ENCODE assay signal across 20 mouse cellular contexts in the genomic region with DNA sequence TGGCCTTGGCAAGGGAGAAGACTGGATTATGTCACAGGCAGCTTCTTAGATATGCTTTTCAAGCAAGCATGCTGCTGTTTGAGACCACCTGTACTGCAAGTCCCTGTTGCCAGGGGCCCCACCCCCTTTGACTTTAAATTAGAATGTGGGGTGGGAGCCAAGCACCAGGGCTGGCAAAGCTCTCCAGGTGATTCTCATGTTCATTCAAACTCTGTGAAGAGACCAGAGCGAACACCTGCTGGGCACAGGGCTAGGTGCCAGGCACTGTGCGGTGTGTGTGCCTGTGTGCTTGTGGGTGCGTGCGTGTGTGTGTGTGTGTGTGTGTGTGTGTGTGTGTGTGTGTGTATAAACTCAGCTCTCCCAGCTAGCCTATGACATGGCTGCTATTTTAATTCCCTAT. TPM values are rescaled to one million over a fixed set of nuclear protein-coding genes. Genes with fewer than 3 reads are reported as not detected.
DNase-seq lines count a peak whose midpoint lies in the region; ATAC-seq and TF ChIP-seq lines count a peak whose summit lies in the region.
"Had no signal": no experiment of that assay in that cellular context is flagged by ENCODE, and none has a peak within 500 bp of the region (broad histone marks: within the 10 kb centered on the region; RNA-seq: fewer than 3 reads in every experiment).

No protein-coding gene starts in this region.

- no peak overlapping the region for H3K27ac ChIP-seq in forebrain, embryonic 13.5 days
- H3K27ac ChIP-seq in forebrain, embryonic 10.5 days: no peak overlapping the region
- peak overlapping the region; percentile 95; the same call in 1 of the 2 replicates for H3K27ac ChIP-seq in layer of hippocampus, adult 2 months
- H3K27ac ChIP-seq in olfactory bulb, adult 2 months (ENCODE audit: insufficient read depth, low read depth, low read length): no peak overlapping the region
- H3K27ac ChIP-seq: embryonic facial prominence, embryonic 15.5 days; limb, embryonic 15.5 days had no signal

- H3K4me3 ChIP-seq in forebrain, embryonic 13.5 days: no peak overlapping the region
- no peak overlapping the region for H3K4me3 ChIP-seq in forebrain, embryonic 10.5 days
- H3K4me3 ChIP-seq in layer of hippocampus, adult 2 months: peak overlapping the region; percentile 79
- H3K4me3 ChIP-seq in olfactory bulb, adult 2 months (ENCODE audit: insufficient read depth, low read depth, low read length): peak overlapping the region; percentile 30
- H3K4me3 ChIP-seq: embryonic facial prominence, embryonic 15.5 days; limb, embryonic 15.5 days had no signal

- H3K36me3 ChIP-seq in forebrain, embryonic 13.5 days (ENCODE audit: poor library complexity, severe bottlenecking): no peaks in the 10 kb centered on the region
- no peaks in the 10 kb centered on the region for H3K36me3 ChIP-seq in forebrain, embryonic 10.5 days (replicated peaks)
- H3K36me3 ChIP-seq: embryonic facial prominence, embryonic 15.5 days; limb, embryonic 15.5 days had no signal

- H3K9ac ChIP-seq in forebrain, embryonic 13.5 days: no peak overlapping the region
- H3K9ac ChIP-seq: embryonic facial prominence, embryonic 15.5 days; limb, embryonic 15.5 days had no signal

- peaks cover 64% of the 10 kb centered on the region for H3K27me3 ChIP-seq in forebrain, embryonic 13.5 days
- H3K27me3 ChIP-seq in forebrain, embryonic 10.5 days (ENCODE audit: poor library complexity, severe bottlenecking): peaks cover 71% of the 10 kb centered on the region

- no peak for TF ChIP-seq CTCF in layer of hippocampus, adult 2 months (conservative IDR thresholded peaks at IDR 0.05)
- no peak for TF ChIP-seq CTCF in olfactory bulb, adult 2 months (IDR thresholded peaks at IDR 0.05; ENCODE audit: insufficient read depth, low read depth, low read length)

- no peak for ATAC-seq in forebrain, embryonic 13.5 days

- peak overlapping the region; percentile 93; the same call in 1 of the 2 replicates for H3K4me2 ChIP-seq in forebrain, embryonic 13.5 days
- H3K4me2 ChIP-seq: embryonic facial prominence, embryonic 15.5 days; limb, embryonic 15.5 days had no signal

- H3K9me3 ChIP-seq in forebrain, embryonic 13.5 days (replicated peaks): no peaks in the 10 kb centered on the region
- no peaks in the 10 kb centered on the region for H3K9me3 ChIP-seq in forebrain, embryonic 10.5 days
- H3K9me3 ChIP-seq: embryonic facial prominence, embryonic 15.5 days; limb, embryonic 15.5 days had no signal

- WGBS in forebrain, embryonic 13.5 days: 72% methylated on average over 4 of the region's 4 CpGs
- WGBS in forebrain, embryonic 10.5 days: 74% methylated on average over 4 of the region's 4 CpGs
- 73% methylated on average over 4 of the region's 4 CpGs for WGBS in olfactory bulb, adult 2 months

- peaks cover 28% of the 10 kb centered on the region for H3K4me1 ChIP-seq in forebrain, embryonic 13.5 days
- H3K4me1 ChIP-seq in forebrain, embryonic 10.5 days: peaks cover 25% of the 10 kb centered on the region
- peaks cover 19% of the 10 kb centered on the region for H3K4me1 ChIP-seq in olfactory bulb, adult 2 months (ENCODE audit: control insufficient read depth, insufficient read depth, low read length)

- no peak for TF ChIP-seq POLR2A in olfactory bulb, adult 2 months (IDR thresholded peaks at IDR 0.05; ENCODE audit: insufficient read depth, low read depth, low read length)

- no peak for DNase-seq in forebrain, embryonic 10.5 days (ENCODE audit: extremely low spot score, low spot score)
- DNase-seq in layer of hippocampus, adult 2 months (ENCODE audit: low spot score in 2 of 2): no peak
- DNase-seq in layer of hippocampus, postnatal 36 days: no peak
- DNase-seq in right cerebral cortex, postnatal 25 days: peak; percentile 9
- DNase-seq in right cerebral cortex, adult 18-20 months: no peak
- no peak for DNase-seq in MN1 (ENCODE audit: low spot score)
- DNase-seq: adrenal gland, adult 8-10 months; cerebellum, adult 11-12 months; gastrocnemius, postnatal 14 days; heart, postnatal 10 days; kidney, adult 9 months; lung, postnatal 10 days; right cerebral cortex, postnatal 14 days had no signal

RNA-seq across cellular contexts. Expression of gene Shisa9, which starts 3.1 kb away (rescaled TPM):
- polyA plus RNA-seq in forebrain, embryonic 13.5 days (2015; fragmentation: Nextera tagmentation; extraction: Ambion mirVana): 1.9 and 2.1 TPM in 2 replicates
- 0.06 TPM in 2 replicates for polyA plus RNA-seq in forebrain, embryonic 10.5 days (2016; fragmentation: Nextera tagmentation; extraction: Ambion mirVana)
- 10 to 100 TPM; 55.4 to 56.4 TPM for total RNA-seq in layer of hippocampus, adult 2 months (2021)
- total RNA-seq in layer of hippocampus, postnatal 36 days (2021): 10 to 100 TPM; 51.9 to 57.4 TPM
- polyA plus RNA-seq in olfactory bulb, adult 2 months (2012; ENCODE audit: insufficient read depth, insufficient read length, low replicate concordance, missing spikeins): 125 and 254 TPM in 2 replicates
- total RNA-seq: CH12.LX; gastrocnemius, postnatal 14 days; megakaryocyte-erythroid progenitor cell, adult 5-6 weeks had no signal
- polyA plus RNA-seq: large intestine, adult 2 months had no signal

Comparison
In these comparisons a context has a peak if more than half of its experiments do, and no peak if none do; other contexts are left out.
1. H3K4me3 ChIP-seq: peak in layer of hippocampus, adult 2 months (single experiment) and olfactory bulb, adult 2 months (single experiment); none in forebrain, embryonic 13.5 days (single experiment) and forebrain, embryonic 10.5 days (single experiment).
2. RNA of gene Shisa9, which starts 3.1 kb away (polyA plus RNA-seq): 125 to 254 TPM in olfactory bulb, adult 2 months; 1.9 to 2.1 TPM in forebrain, embryonic 13.5 days and 0.06 TPM in forebrain, embryonic 10.5 days; every median in the first group is over 10 times any median in the second.